Mouse (Mus musculus) neural tube, embryonic 11.5 days (tissue): Measurements from ENCODE around the gene Il34. TPM values are rescaled to one million over a fixed set of nuclear protein-coding genes. Genes with fewer than 3 reads are reported as not detected.

Experiments used
- ATAC-seq: fragments of 200-750 bp; cut with Nextera tagmentation; 2 replicates; pipeline ENCODE4 v1.8.0; 2017; ENCODE audit warnings: moderate number of reproducible peaks, mild to moderate bottlenecking, moderate TSS enrichment, moderate library complexity; ENCODE audit not compliant: insufficient read depth, low FRiP score, low TSS enrichment
- DNase-seq: peaks from one replicate; pipeline ENCODE4 v3.0.0-alpha.2; 2015; ENCODE audit warnings: low spot score
- H3K27ac ChIP-seq: fragments of 300-500 bp; sonication (generic); 2 replicates; pipeline ENCODE4 v1.5.1; 2014; ENCODE audit warnings: low read depth, mild to moderate bottlenecking, low read length
- H3K27me3 ChIP-seq: fragments of 300-500 bp; sonication (generic); 2 replicates; pipeline ENCODE4 v1.6.1; 2014; ENCODE audit warnings: mild to moderate bottlenecking, low read length, mixed read lengths; ENCODE audit not compliant: control insufficient read depth, insufficient read depth
- H3K36me3 ChIP-seq: fragments of 300-500 bp; sonication (generic); 2 replicates; pipeline ENCODE4 v1.6.1; 2014; ENCODE audit warnings: mild to moderate bottlenecking, low read length, moderate library complexity, mixed read lengths; ENCODE audit not compliant: control insufficient read depth, insufficient read depth
- H3K4me1 ChIP-seq: fragments of 300-500 bp; sonication (generic); 2 replicates; pipeline ENCODE4 v1.6.1; 2014; ENCODE audit warnings: low read length, mixed read lengths; ENCODE audit not compliant: control insufficient read depth, insufficient read depth
- H3K4me2 ChIP-seq: fragments of 300-500 bp; sonication (generic); 2 replicates; pipeline ENCODE4 v1.6.1; 2014; ENCODE audit warnings: low read depth, mild to moderate bottlenecking, moderate library complexity
- H3K4me3 ChIP-seq: fragments of 300-500 bp; sonication (generic); 2 replicates; pipeline ENCODE4 v1.5.1; 2014; ENCODE audit warnings: low read depth, low read length
- H3K9ac ChIP-seq: fragments of 300-500 bp; sonication (generic); 2 replicates; pipeline ENCODE4 v1.6.1; 2014; ENCODE audit warnings: mild to moderate bottlenecking, low read length
- H3K9me3 ChIP-seq: fragments of 300-500 bp; sonication (generic); 2 replicates; pipeline ENCODE4 v1.6.1; 2016; ENCODE audit warnings: low read length; ENCODE audit not compliant: control insufficient read depth
- whole genome bisulfite sequencing: fragments of 180-500 bp; shearing (Covaris S2); extraction: QIAGEN DNeasy Blood & Tissue Kit; methylation state at CpG from one replicate; pipeline ENCODE4 v1.1.7; 2014; 5-methylcytosine and 5-hydroxymethylcytosine counted together
- polyA plus RNA-seq: library from polyadenylated mRNA; unstranded; fragments of >200 nt; fragmentation: Nextera tagmentation; extraction: Ambion mirVana; gene quantifications from 2 replicates; pipeline ENCODE4 v1.2.1, GENCODE M21; 2014

Il34 gene
- polyA plus RNA-seq, 1 experiment from 2014 or later: not detected

DNA sequence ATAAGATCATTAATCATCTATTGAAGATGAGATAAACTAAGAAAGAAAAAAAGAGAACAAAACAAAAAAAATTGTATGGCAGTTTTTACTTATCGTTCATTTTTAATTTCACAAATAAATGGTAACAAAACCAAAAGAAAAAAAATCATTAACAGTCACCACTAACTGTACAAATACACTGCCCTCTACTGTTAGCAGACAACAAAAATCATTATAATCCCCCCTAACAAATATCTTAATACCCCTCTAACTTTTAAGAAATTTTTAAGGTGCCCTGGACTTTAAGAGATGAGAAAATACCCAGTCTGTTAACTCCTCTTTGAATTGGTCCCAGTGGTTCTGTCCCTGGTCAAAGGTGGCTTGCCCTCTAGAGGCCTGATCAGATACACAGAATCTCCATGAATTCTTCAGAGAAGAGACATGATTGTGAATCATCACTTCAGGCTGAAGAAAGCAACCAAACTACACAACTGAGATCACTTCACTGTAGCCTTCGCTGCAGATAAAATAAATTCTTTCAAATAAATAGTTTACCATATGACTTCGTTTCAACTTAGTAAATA lies 36.4 kb upstream of the Il34 start:
- Histone ChIP-seq H3K27ac (no peak overlapping the region), H3K27me3 (no peaks in the 10 kb centered on the region), H3K36me3 (peaks cover 21% of the 10 kb centered on the region), H3K4me1 (no peaks in the 10 kb centered on the region), H3K9me3 (no peaks in the 10 kb centered on the region), H3K4me2 (no peak overlapping the region), H3K9ac (no peak overlapping the region), H3K4me3 (no peak overlapping the region)
- WGBS: 92% methylated on average over 3 of the region's 3 CpGs
- DNase-seq: no peak
- no peak for ATAC-seq

- DNase-seq (no peak), ATAC-seq (no peak)
- no peak overlapping the region for H3K4me2 ChIP-seq
- no peaks in the 10 kb centered on the region for H3K27me3 ChIP-seq
- no peak overlapping the region for H3K27ac ChIP-seq
- no peak overlapping the region for H3K9ac ChIP-seq
- H3K9me3 ChIP-seq: no peaks in the 10 kb centered on the region
- 91% methylated on average over 3 of the region's 3 CpGs for whole genome bisulfite sequencing
- H3K36me3 ChIP-seq: peaks cover 22% of the 10 kb centered on the region
- no peak overlapping the region for H3K4me3 ChIP-seq
- no peaks in the 10 kb centered on the region for H3K4me1 ChIP-seq
Measured at GRCm38 (mm10) chr8:110831956-110832355, 26.2 kb upstream of the Il34 start.

DNA sequence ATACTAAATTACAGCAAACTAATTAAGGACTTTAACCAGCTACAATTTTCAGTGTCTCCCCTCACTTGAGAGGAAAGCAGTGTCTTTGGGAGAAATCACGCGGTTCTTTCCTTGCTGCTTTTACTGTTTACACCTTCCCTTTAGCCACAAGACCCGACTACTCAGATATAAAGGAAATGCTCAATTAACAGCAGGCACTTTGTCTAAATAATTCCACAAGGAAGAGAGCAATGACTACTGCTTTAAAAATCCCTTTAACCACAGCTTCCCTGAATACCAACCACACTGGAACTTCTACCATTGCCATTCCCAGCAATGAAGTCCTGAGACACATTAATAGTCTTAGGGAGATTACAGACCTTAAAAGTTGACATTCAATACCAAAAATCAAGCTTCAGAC lies 22.8 kb upstream of the Il34 start:
- WGBS: 90% methylated on average over 3 of the region's 3 CpGs
- no peaks in the 10 kb centered on the region for H3K9me3 ChIP-seq
- peaks cover 25% of the 10 kb centered on the region for H3K36me3 ChIP-seq
- H3K9ac ChIP-seq: no peak overlapping the region
- no peak overlapping the region for H3K4me3 ChIP-seq
- H3K4me2 ChIP-seq: no peak overlapping the region
- ATAC-seq (no peak), DNase-seq (no peak)
- no peak overlapping the region for H3K27ac ChIP-seq
- H3K27me3 ChIP-seq: no peaks in the 10 kb centered on the region
- no peaks in the 10 kb centered on the region for H3K4me1 ChIP-seq

DNA sequence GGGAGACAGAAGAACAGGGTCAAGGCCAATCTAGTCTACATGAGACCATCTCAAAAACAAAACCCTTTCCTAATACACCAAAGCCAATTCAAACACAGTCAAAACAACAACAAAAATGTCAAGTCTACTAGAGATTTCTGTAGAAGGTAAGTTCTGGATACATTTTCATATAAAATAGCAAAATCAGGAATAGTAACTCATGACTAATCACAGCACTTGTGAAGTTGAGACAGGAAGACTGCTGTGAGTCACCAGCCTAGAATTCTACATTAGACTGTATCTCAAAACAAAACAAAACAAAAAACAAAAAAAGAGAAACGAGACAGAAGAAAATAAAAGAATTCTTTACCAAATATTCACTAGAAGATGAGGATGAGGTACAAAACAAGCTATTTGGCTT lies 19.1 kb upstream of the Il34 start:
- no peak overlapping the region for H3K9ac ChIP-seq
- H3K9me3 ChIP-seq: no peaks in the 10 kb centered on the region
- H3K4me2 ChIP-seq: no peak overlapping the region
- WGBS: 78% methylated on average over 1 of the region's 1 CpGs
- no peak overlapping the region for H3K4me3 ChIP-seq
- H3K4me1 ChIP-seq: no peaks in the 10 kb centered on the region
- DNase-seq (no peak), ATAC-seq (no peak)
- no peaks in the 10 kb centered on the region for H3K27me3 ChIP-seq
- no peak overlapping the region for H3K27ac ChIP-seq
- peaks cover 33% of the 10 kb centered on the region for H3K36me3 ChIP-seq

DNA sequence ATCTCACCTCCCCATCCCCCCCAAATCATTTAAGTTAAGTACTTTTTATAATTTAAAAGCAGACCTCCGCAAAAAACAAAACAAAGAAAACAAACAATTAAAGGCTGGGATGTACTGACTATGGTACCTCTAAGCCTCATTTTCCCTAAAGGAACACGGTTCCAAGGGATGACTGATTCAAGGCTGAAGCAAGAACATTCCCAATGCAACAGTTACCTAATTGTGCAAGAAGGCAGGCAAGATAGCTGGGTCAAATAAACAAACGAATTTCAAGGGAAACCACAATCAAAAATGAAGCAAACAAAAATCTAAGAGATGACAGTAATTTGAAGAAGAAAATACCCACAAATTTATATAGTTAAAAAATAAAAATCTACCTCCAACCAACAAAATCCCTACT lies 16.2 kb upstream of the Il34 start:
- 89% methylated on average over 3 of the region's 3 CpGs for WGBS
- H3K27me3 ChIP-seq: no peaks in the 10 kb centered on the region
- no peaks in the 10 kb centered on the region for H3K9me3 ChIP-seq
- no peak overlapping the region for H3K4me2 ChIP-seq
- H3K9ac ChIP-seq: no peak overlapping the region
- H3K4me1 ChIP-seq: no peaks in the 10 kb centered on the region
- ATAC-seq (no peak), DNase-seq (no peak)
- H3K4me3 ChIP-seq: no peak overlapping the region
- no peak overlapping the region for H3K27ac ChIP-seq
- H3K36me3 ChIP-seq: peaks cover 44% of the 10 kb centered on the region

GRCm38 (mm10) chr8:110820257-110820656 lies 14.5 kb upstream of the Il34 start:
- Histone ChIP-seq H3K9me3 (no peaks in the 10 kb centered on the region), H3K27me3 (no peaks in the 10 kb centered on the region), H3K9ac (no peak overlapping the region), H3K4me2 (no peak overlapping the region), H3K36me3 (peaks cover 36% of the 10 kb centered on the region), H3K4me3 (no peak overlapping the region), H3K27ac (no peak overlapping the region), H3K4me1 (no peaks in the 10 kb centered on the region)
- 89% methylated on average over 2 of the region's 2 CpGs for WGBS
- ATAC-seq (no peak), DNase-seq (no peak)

DNA sequence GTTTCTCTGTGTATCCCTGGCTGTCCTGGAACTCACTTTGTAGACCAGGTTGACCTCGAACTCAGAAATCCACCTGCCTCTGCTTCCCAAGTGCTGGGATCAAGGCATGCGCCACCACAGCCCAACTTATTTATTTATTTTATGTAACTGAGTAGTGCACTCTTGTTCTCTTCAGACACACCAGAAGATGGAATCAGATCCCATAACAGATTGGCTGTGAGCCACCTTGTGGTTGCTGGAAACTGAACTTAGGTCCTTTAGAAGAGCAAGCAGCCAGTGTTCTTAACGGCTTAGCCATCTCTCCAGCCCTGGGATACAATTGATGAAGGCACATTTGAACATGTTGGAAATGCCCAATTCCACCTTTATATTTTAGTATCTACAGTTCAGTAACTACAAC lies 12.9 kb upstream of the Il34 start:
- Histone ChIP-seq H3K9ac (no peak overlapping the region), H3K4me1 (no peaks in the 10 kb centered on the region), H3K4me3 (no peak overlapping the region), H3K4me2 (no peak overlapping the region), H3K27ac (no peak overlapping the region), H3K9me3 (no peaks in the 10 kb centered on the region), H3K27me3 (no peaks in the 10 kb centered on the region), H3K36me3 (peaks cover 42% of the 10 kb centered on the region)
- no peak for DNase-seq
- WGBS: 90% methylated on average over 3 of the region's 3 CpGs
- ATAC-seq: no peak

DNA sequence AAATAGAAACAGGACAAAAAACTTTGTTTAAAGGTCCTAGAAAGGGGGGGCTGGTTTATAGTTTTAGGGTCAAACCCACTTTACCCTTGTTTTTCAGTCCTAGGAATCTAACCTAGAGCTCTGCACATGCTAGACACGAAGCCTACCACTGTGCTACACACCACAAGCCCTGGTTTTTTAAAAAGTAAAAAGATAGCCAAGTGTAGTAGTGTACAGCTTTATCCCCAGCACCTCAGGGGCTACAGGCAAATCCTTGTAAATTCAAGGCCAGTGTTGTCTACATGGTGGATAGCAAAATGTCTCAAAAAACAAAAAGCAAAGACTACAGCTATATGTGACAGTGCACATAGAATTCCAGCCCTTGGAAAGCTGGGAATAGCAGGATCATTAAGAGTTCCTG lies 11.3 kb upstream of the Il34 start:
- 84% methylated on average over 1 of the region's 1 CpGs for WGBS
- no peak overlapping the region for H3K4me2 ChIP-seq
- H3K27me3 ChIP-seq: no peaks in the 10 kb centered on the region
- H3K4me1 ChIP-seq: no peaks in the 10 kb centered on the region
- no peak for DNase-seq
- H3K27ac ChIP-seq: no peak overlapping the region
- no peak for ATAC-seq
- H3K9me3 ChIP-seq: no peaks in the 10 kb centered on the region
- H3K9ac ChIP-seq: no peak overlapping the region
- H3K36me3 ChIP-seq: peaks cover 51% of the 10 kb centered on the region
- H3K4me3 ChIP-seq: no peak overlapping the region

DNA sequence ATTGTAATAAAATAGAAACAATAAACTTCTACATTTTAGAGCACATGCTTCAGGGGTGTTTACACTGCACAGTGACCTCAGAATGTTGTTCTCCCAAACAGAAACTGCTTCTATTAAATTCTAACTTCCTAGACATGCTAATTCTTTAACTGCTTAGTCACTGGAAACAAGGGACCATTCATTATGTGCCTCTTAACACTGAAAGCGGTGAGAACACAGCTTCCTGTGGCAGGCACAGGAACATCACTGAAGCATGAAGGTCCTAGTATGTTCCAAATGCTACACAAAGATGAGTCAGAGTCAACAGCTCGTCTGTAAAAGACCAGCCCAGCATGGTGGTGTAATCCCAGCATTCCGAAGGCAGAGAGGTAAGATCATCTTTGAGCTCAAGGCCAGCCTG lies 9.6 kb upstream of the Il34 start:
- H3K4me2 ChIP-seq: no peak overlapping the region
- peaks cover 44% of the 10 kb centered on the region for H3K36me3 ChIP-seq
- no peak overlapping the region for H3K9ac ChIP-seq
- H3K27ac ChIP-seq: no peak overlapping the region
- H3K27me3 ChIP-seq: no peaks in the 10 kb centered on the region
- H3K9me3 ChIP-seq: no peaks in the 10 kb centered on the region
- DNase-seq (no peak), ATAC-seq (no peak)
- no peaks in the 10 kb centered on the region for H3K4me1 ChIP-seq
- 81% methylated on average over 3 of the region's 3 CpGs for WGBS
- no peak overlapping the region for H3K4me3 ChIP-seq
